Mouse (Mus musculus): ENCODE data around the gene Cnst.

Cnst gene

GRCm38 (mm10) chr1:179545768-179546550 lies at the start of gene Cnst, which contains the start of gene Tfb2m:
Gene Cnst (plus strand): TSS chr1:179546370.
Gene Tfb2m (minus strand): TSS chr1:179546267.
- in situ Hi-C loops (cut with MboI, MseI) = loop anchor here (5.0 to 10.0 kb wide), 3 partner anchors 34 to 789 kb away; partner anchors contain the start of gene Itpkb

- in situ Hi-C loops (cut with MboI, MseI) = loop anchor here (25.0 kb wide), 1 partner anchor 962 kb away; the partner anchor contains the start of gene Kif26b
These were observed 46.9 kb upstream of the Cnst start for GRCm38 (mm10) chr1:179499257-179499656.

- in situ Hi-C loops (cut with MboI, MseI) = loop anchor here (5.0 kb wide), 1 partner anchor 120 kb away; no protein-coding TSS in a partner anchor
These were observed 43.6 kb upstream of the Cnst start for GRCm38 (mm10) chr1:179502565-179502964.

- in situ Hi-C loops (cut with MboI, MseI) = no loop called here
These were observed 39.4 kb upstream of the Cnst start for GRCm38 (mm10) chr1:179506530-179507315.

GRCm38 (mm10) chr1:179510546-179511340 lies 35.4 kb upstream of the Cnst start:
- in situ Hi-C loops (cut with MboI, MseI) = loop anchor here (5.0 kb wide), 1 partner anchor 37 kb away; the partner anchor contains the start of genes Cnst and Tfb2m

- in situ Hi-C loops (cut with MboI, MseI) = loop anchor here (5.0 kb wide), 1 partner anchor 35 kb away; the partner anchor contains the start of genes Cnst and Tfb2m
These were observed 34.3 kb upstream of the Cnst start for GRCm38 (mm10) chr1:179511895-179512294.

- in situ Hi-C loops (cut with MboI, MseI) = no loop called here
These were observed 29.0 kb upstream of the Cnst start for GRCm38 (mm10) chr1:179516941-179517712.

GRCm38 (mm10) chr1:179517713-179518465 lies 28.3 kb upstream of the Cnst start, which contains the start of gene Smyd3:
Gene Smyd3 (minus strand): TSS chr1:179518041.
- in situ Hi-C loops (cut with MboI, MseI) = no loop called here

GRCm38 (mm10) chr1:179519901-179520300 lies 26.3 kb upstream of the Cnst start:
- in situ Hi-C loops (cut with MboI, MseI) = no loop called here

- in situ Hi-C loops (cut with MboI, MseI) = no loop called here
These were observed 7.1 kb upstream of the Cnst start for GRCm38 (mm10) chr1:179539054-179539453.

GRCm38 (mm10) chr1:179539887-179540286 lies 6.3 kb upstream of the Cnst start:
- in situ Hi-C loops (cut with MboI, MseI) = loop anchor here (10.0 kb wide), 1 partner anchor 795 kb away; the partner anchor contains the start of gene Itpkb

- in situ Hi-C loops (cut with MboI, MseI) = loop anchor here (10.0 kb wide), 1 partner anchor 793 kb away; the partner anchor contains the start of gene Itpkb
These were observed 4.7 kb upstream of the Cnst start for GRCm38 (mm10) chr1:179541502-179541901.

GRCm38 (mm10) chr1:179546551-179546917 lies 364 bp downstream of the Cnst start:
- in situ Hi-C loops (cut with MboI, MseI) = loop anchor here (5.0 to 10.0 kb wide), 3 partner anchors 34 to 788 kb away; partner anchors contain the start of gene Itpkb

- in situ Hi-C loops (cut with MboI, MseI) = loop anchor here (5.0 to 10.0 kb wide), 3 partner anchors 35 to 788 kb away; partner anchors contain the start of gene Itpkb
These were observed 1.0 kb downstream of the Cnst start for GRCm38 (mm10) chr1:179547176-179547575.

- in situ Hi-C loops (cut with MboI, MseI) = loop anchor here (5.0 to 10.0 kb wide), 3 partner anchors 34 to 787 kb away; partner anchors contain the start of gene Itpkb
These were observed 2.0 kb downstream of the Cnst start for GRCm38 (mm10) chr1:179548220-179548619.

- in situ Hi-C loops (cut with MboI, MseI) = loop anchor here (5.0 to 10.0 kb wide), 3 partner anchors 33 to 786 kb away; partner anchors contain the start of gene Itpkb
These were observed 3.0 kb downstream of the Cnst start for GRCm38 (mm10) chr1:179548996-179549752.

- in situ Hi-C loops (cut with MboI, MseI) = no loop called here
These were observed 5.2 kb downstream of the Cnst start for GRCm38 (mm10) chr1:179551336-179551735.

- in situ Hi-C loops (cut with MboI, MseI) = no loop called here
These were observed 5.8 kb downstream of the Cnst start for GRCm38 (mm10) chr1:179551921-179552320.
